Comparison of ENCODE assay signal across 11 mouse cellular contexts in genomic region chr8:104630111-104630479, GRCm38 (mm10). TPM values are rescaled to one million over a fixed set of nuclear protein-coding genes. Genes with fewer than 3 reads are reported as not detected.
DNase-seq lines count a peak whose midpoint lies in the region; ATAC-seq and TF ChIP-seq lines count a peak whose summit lies in the region.
"Had no signal": no experiment of that assay in that cellular context is flagged by ENCODE, and none has a peak within 500 bp of the region (broad histone marks: within the 10 kb centered on the region; RNA-seq: fewer than 3 reads in every experiment).

No protein-coding gene starts in this region.

- H3K79me2 ChIP-seq in myocyte (ENCODE audit: control insufficient read depth, insufficient read depth) = no peaks in the 10 kb centered on the region

- H3K9ac ChIP-seq in kidney, postnatal 0 days (ENCODE audit: low read depth, low read length) = peak overlapping the region; percentile 59; the same call in 1 of the 2 replicates
- H3K9ac ChIP-seq in intestine, embryonic 16.5 days (ENCODE audit: low read depth, low read length) = peak overlapping the region; percentile 60; the same call in 1 of the 2 replicates

- H3K9me3 ChIP-seq in kidney, postnatal 0 days (replicated peaks; ENCODE audit: low read length) = no peaks in the 10 kb centered on the region
- no peaks in the 10 kb centered on the region for H3K9me3 ChIP-seq in intestine, embryonic 16.5 days (ENCODE audit: control insufficient read depth, low read length)

- no peak for DNase-seq in kidney, postnatal 0 days (ENCODE audit: low spot score)
- DNase-seq in kidney, adult 9 months = no peak
- DNase-seq in cerebellum, postnatal 25 days = no peak
- no peak for DNase-seq in c-Kit-positive CD71-positive TER-119-positive erythroid progenitor cells, embryonic 14.5 days (ENCODE audit: low spot score)
- DNase-seq in thymus, postnatal 25 days = no peak
- DNase-seq: cerebellum, adult 18-20 months; lung, postnatal 14 days had no signal

- H3K27me3 ChIP-seq in kidney, postnatal 0 days (ENCODE audit: insufficient read depth, low read length) = no peaks in the 10 kb centered on the region
- peaks cover 9% of the 10 kb centered on the region for H3K27me3 ChIP-seq in intestine, embryonic 16.5 days (replicated peaks; ENCODE audit: control insufficient read depth, insufficient read depth, low read length)
- H3K27me3 ChIP-seq in myocyte (ENCODE audit: control insufficient read depth, insufficient read depth, insufficient read length) = no peaks in the 10 kb centered on the region
- H3K27me3 ChIP-seq: Patski had no signal

- TF ChIP-seq POLR2A in embryonic fibroblast, embryonic 13.5 days (IDR thresholded peaks at IDR 0.05; ENCODE audit: low read depth, low read length) = no peak
- TF ChIP-seq POLR2A in myocyte (IDR thresholded peaks at IDR 0.05; ENCODE audit: insufficient read length, low read depth) = no peak

- no peak for TF ChIP-seq CTCF in kidney, postnatal 0 days (IDR thresholded peaks at IDR 0.05; ENCODE audit: low read depth)
- no peak for TF ChIP-seq CTCF in embryonic fibroblast, embryonic 13.5 days (IDR thresholded peaks at IDR 0.05; ENCODE audit: borderline replicate concordance, insufficient read depth, low read length)

- WGBS in kidney, postnatal 0 days = 28% methylated on average over 8 of the region's 8 CpGs
- 32% methylated on average over 8 of the region's 8 CpGs for WGBS in intestine, embryonic 16.5 days

- peak overlapping the region; percentile 67 for H3K4me2 ChIP-seq in kidney, postnatal 0 days (ENCODE audit: low read length)
- peak overlapping the region; percentile 70 for H3K4me2 ChIP-seq in intestine, embryonic 16.5 days (ENCODE audit: low read depth, low read length)
- peak overlapping the region; percentile 79 for H3K4me2 ChIP-seq in myocyte (ENCODE audit: low read depth)

- H3K36me3 ChIP-seq in kidney, postnatal 0 days (ENCODE audit: insufficient read depth, low read length) = 0 out of 2 replicates have a peak, but pooled peaks cover 5% of the 10 kb centered on the region
- H3K36me3 ChIP-seq in intestine, embryonic 16.5 days (ENCODE audit: control insufficient read depth, insufficient read depth, low read length) = no peaks in the 10 kb centered on the region
- H3K36me3 ChIP-seq in myocyte (ENCODE audit: control insufficient read depth, insufficient read depth) = no peaks in the 10 kb centered on the region

- peaks cover 6% of the 10 kb centered on the region; the same call in 1 of the 2 replicates for H3K4me1 ChIP-seq in kidney, postnatal 0 days (replicated peaks; ENCODE audit: insufficient read depth, low read length)
- H3K4me1 ChIP-seq in embryonic fibroblast, embryonic 13.5 days (ENCODE audit: control insufficient read depth, insufficient read depth, low read length) = peaks cover 11% of the 10 kb centered on the region
- peaks cover 6% of the 10 kb centered on the region for H3K4me1 ChIP-seq in intestine, embryonic 16.5 days (ENCODE audit: control insufficient read depth, insufficient read depth, low read length)

- no peak overlapping the region for H3K27ac ChIP-seq in kidney, postnatal 0 days
- H3K27ac ChIP-seq in embryonic fibroblast, embryonic 13.5 days (ENCODE audit: insufficient read depth, low read length) = no peak overlapping the region
- no peak overlapping the region for H3K27ac ChIP-seq in intestine, embryonic 16.5 days (ENCODE audit: low read length)

- peak overlapping the region; percentile 37 for H3K4me3 ChIP-seq in kidney, postnatal 0 days (replicated peaks; ENCODE audit: low read depth, low read length)
- peak overlapping the region; percentile 58; the same call in 1 of the 2 replicates for H3K4me3 ChIP-seq in embryonic fibroblast, embryonic 13.5 days (ENCODE audit: insufficient read depth, low read length)
- H3K4me3 ChIP-seq in intestine, embryonic 16.5 days (ENCODE audit: low read length) = peak overlapping the region; percentile 48
- H3K4me3 ChIP-seq in myocyte = no peak overlapping the region

- no peak for ATAC-seq in kidney, postnatal 0 days (replicated peaks; ENCODE audit: low FRiP score, low read depth)
- ATAC-seq in intestine, embryonic 16.5 days = no peak

- no peak overlapping the region for H3ac ChIP-seq in myocyte (ENCODE audit: control insufficient read depth, insufficient read length)

TF ChIP-seq in myocyte, 11 proteins besides CTCF, POLR2A, EP300 and RAD21:
- TF ChIP-seq MAX (IDR thresholded peaks at IDR 0.05; ENCODE audit: low read depth) = no peak
- no peak for TF ChIP-seq SRF (IDR thresholded peaks at IDR 0.05; ENCODE audit: control insufficient read depth, insufficient read length, low read depth)
- TF ChIP-seq TCF3 (IDR thresholded peaks at IDR 0.05; ENCODE audit: insufficient read length, low read depth) = no peak
- no peak for TF ChIP-seq USF1 (IDR thresholded peaks at IDR 0.05; ENCODE audit: low read depth)
- TF ChIP-seq CEBPB (IDR thresholded peaks at IDR 0.05; ENCODE audit: insufficient read depth, poor library complexity, severe bottlenecking) = no peak
- TF ChIP-seq E2F4 (IDR thresholded peaks at IDR 0.05; ENCODE audit: insufficient read depth) = no peak
- no peak for TF ChIP-seq TCF12 (IDR thresholded peaks at IDR 0.05; ENCODE audit: insufficient read depth, poor library complexity, severe bottlenecking)
- no peak for TF ChIP-seq REST (IDR thresholded peaks at IDR 0.05; ENCODE audit: insufficient read depth, insufficient read length)
- no peak for TF ChIP-seq MYOG (IDR thresholded peaks at IDR 0.05; ENCODE audit: control insufficient read depth in 1 of 3, insufficient read depth in 1 of 3, insufficient read length in 2 of 3, low read depth in 2 of 3)
- no peak for TF ChIP-seq MYOD1 (IDR thresholded peaks at IDR 0.05; ENCODE audit: control insufficient read depth in 1 of 3, insufficient read length in 2 of 3, low read depth in 2 of 3)

RNA-seq across cellular contexts. Expression of gene Rrad, which starts 1.0 kb away (rescaled TPM):
- 13.5 and 15.7 TPM in 2 replicates for polyA plus RNA-seq in kidney, postnatal 0 days (2015; fragmentation: Nextera tagmentation; extraction: Ambion mirVana)
- 4.9 and 7.2 TPM in 2 replicates for polyA plus RNA-seq in embryonic fibroblast, embryonic 13.5 days (2011; ENCODE audit: insufficient read length, low read depth, missing spikeins)
- polyA plus RNA-seq in intestine, embryonic 16.5 days (2015; fragmentation: Nextera tagmentation; extraction: Ambion mirVana) = 4.6 and 5.2 TPM in 2 replicates
- 17.9 TPM for polyA plus RNA-seq in myocyte (2012; fragmentation: generic; extraction: Trizol)

RNA-seq across cellular contexts. Expression of gene Cdh16, which starts 5.9 kb away (rescaled TPM):
- polyA plus RNA-seq in kidney, postnatal 0 days (2015; fragmentation: Nextera tagmentation; extraction: Ambion mirVana) = 439 and 476 TPM in 2 replicates
- not detected in 2 replicates for polyA plus RNA-seq in embryonic fibroblast, embryonic 13.5 days (2011; ENCODE audit: insufficient read length, low read depth, missing spikeins)
- polyA plus RNA-seq in intestine, embryonic 16.5 days (2015; fragmentation: Nextera tagmentation; extraction: Ambion mirVana) = 0.31 and 0.36 TPM in 2 replicates
- 0.29 TPM for polyA plus RNA-seq in myocyte (2012; fragmentation: generic; extraction: Trizol)

RNA-seq across cellular contexts. Expression of gene Ciao2b, which starts 11.7 kb away (rescaled TPM):
- 92.7 and 93.0 TPM in 2 replicates for polyA plus RNA-seq in kidney, postnatal 0 days (2015; fragmentation: Nextera tagmentation; extraction: Ambion mirVana)
- polyA plus RNA-seq in embryonic fibroblast, embryonic 13.5 days (2011; ENCODE audit: insufficient read length, low read depth, missing spikeins) = 43.6 and 50.4 TPM in 2 replicates
- polyA plus RNA-seq in intestine, embryonic 16.5 days (2015; fragmentation: Nextera tagmentation; extraction: Ambion mirVana) = 93.6 and 94.9 TPM in 2 replicates
- 217 TPM for polyA plus RNA-seq in myocyte (2012; fragmentation: generic; extraction: Trizol)

RNA-seq across cellular contexts. Expression of gene Pdp2, which starts 38.8 kb away (rescaled TPM):
- 12.6 and 14.5 TPM in 2 replicates for polyA plus RNA-seq in kidney, postnatal 0 days (2015; fragmentation: Nextera tagmentation; extraction: Ambion mirVana)
- 4.0 and 5.1 TPM in 2 replicates for polyA plus RNA-seq in embryonic fibroblast, embryonic 13.5 days (2011; ENCODE audit: insufficient read length, low read depth, missing spikeins)
- 18.2 and 18.4 TPM in 2 replicates for polyA plus RNA-seq in intestine, embryonic 16.5 days (2015; fragmentation: Nextera tagmentation; extraction: Ambion mirVana)
- polyA plus RNA-seq in myocyte (2012; fragmentation: generic; extraction: Trizol) = 2.3 TPM

Comparison
In these comparisons a context has a peak if more than half of its experiments do, and no peak if none do; other contexts are left out.
1. RNA of gene Cdh16, which starts 5.9 kb away (polyA plus RNA-seq): 439 to 476 TPM in kidney, postnatal 0 days; 0.31 to 0.36 TPM in intestine, embryonic 16.5 days, 0.29 TPM in myocyte (single experiment) and not detected in embryonic fibroblast, embryonic 13.5 days; every median in the first group is over 100 times any median in the second.
2. Peak in every context shown above with its lines, with median percentiles within 50 percentile points of each other: H3K4me2 ChIP-seq.